Mouse (Mus musculus) ES-E14 (cell line): Measurements from ENCODE around the gene Ptprn2.

Source experiments
- MAFK ChIP-seq: IDR thresholded peaks from 2 replicates; pipeline ENCODE4 v1.6.1; 2014; ENCODE audit warnings: mild to moderate bottlenecking, low read depth, low read length, inconsistent platforms; ENCODE audit not compliant: insufficient read depth
- ZC3H11A ChIP-seq: IDR thresholded peaks from 2 replicates; pipeline ENCODE4 v1.6.1; 2012; ENCODE audit warnings: low read depth, mild to moderate bottlenecking, inconsistent platforms, low read length, borderline replicate concordance

DNA sequence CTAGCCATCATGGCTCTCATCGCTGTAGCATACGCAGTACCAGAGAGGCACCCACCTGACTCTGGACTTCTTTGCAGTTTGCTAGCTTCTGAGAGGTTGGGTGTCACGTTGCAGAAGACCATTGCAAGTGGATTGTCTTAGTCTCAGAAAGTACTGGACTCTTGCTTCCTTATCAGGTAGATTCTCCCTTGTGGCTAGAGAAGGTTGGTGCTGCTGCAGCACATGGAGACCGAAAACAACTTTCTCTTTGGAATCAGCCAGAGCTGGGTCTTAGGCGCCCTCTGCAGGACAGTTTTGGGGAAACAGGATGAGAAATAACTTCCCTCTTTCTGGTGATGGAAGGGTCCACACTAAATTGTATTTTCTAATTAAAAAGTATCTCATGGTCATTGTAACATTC lies 134.3 kb downstream of the Ptprn2 start:
- TF ChIP-seq MAFK (no peak), ZC3H11A (peak; percentile 55; the same call in 1 of the 2 replicates)
